Mouse (Mus musculus) embryonic facial prominence, embryonic 10.5 days (tissue): ENCODE measurements at regions not wholly inside any gene's neighbourhood (a gene's known extent, or its start where the extent isn't known, plus 50 kb on each side); places are given as distances from the start of the nearest gene placed in this dataset.
A peak's percentile ranks its signal among the peaks of the same experiment; 100 is the strongest.

Experiments used
- DNase-seq: peaks from one replicate; pipeline ENCODE4 v3.0.0-alpha.2; 2017; ENCODE audit warnings: low spot score
- H3K27ac ChIP-seq: fragments of 300-500 bp; sonication (generic); replicated peaks from 2 replicates; pipeline ENCODE4 v1.5.1; 2016; ENCODE audit warnings: mild to moderate bottlenecking
- H3K27me3 ChIP-seq: fragments of 300-500 bp; sonication (generic); replicated peaks from 2 replicates; pipeline ENCODE4 v1.6.1; 2016; ENCODE audit warnings: low read depth, mild to moderate bottlenecking; ENCODE audit not compliant: poor library complexity, severe bottlenecking
- H3K36me3 ChIP-seq: fragments of 300-500 bp; sonication (generic); replicated peaks from 2 replicates; pipeline ENCODE4 v1.6.1; 2016; ENCODE audit warnings: mild to moderate bottlenecking, moderate library complexity
- H3K4me1 ChIP-seq: fragments of 300-500 bp; sonication (generic); 2 replicates; pipeline ENCODE4 v1.6.1; 2016
- H3K4me3 ChIP-seq: fragments of 300-500 bp; sonication (generic); 2 replicates; pipeline ENCODE4 v1.5.1; 2016; ENCODE audit warnings: mild to moderate bottlenecking, moderate library complexity
- H3K9me3 ChIP-seq: fragments of 300-500 bp; sonication (generic); 2 replicates; pipeline ENCODE4 v1.6.1; 2016; ENCODE audit warnings: mild to moderate bottlenecking
- WGBS: fragments of 180-500 bp; shearing (Covaris S2); methylation state at CpG from one replicate; pipeline ENCODE4 v1.1.7; 2016; 5-methylcytosine and 5-hydroxymethylcytosine counted together

DNA sequence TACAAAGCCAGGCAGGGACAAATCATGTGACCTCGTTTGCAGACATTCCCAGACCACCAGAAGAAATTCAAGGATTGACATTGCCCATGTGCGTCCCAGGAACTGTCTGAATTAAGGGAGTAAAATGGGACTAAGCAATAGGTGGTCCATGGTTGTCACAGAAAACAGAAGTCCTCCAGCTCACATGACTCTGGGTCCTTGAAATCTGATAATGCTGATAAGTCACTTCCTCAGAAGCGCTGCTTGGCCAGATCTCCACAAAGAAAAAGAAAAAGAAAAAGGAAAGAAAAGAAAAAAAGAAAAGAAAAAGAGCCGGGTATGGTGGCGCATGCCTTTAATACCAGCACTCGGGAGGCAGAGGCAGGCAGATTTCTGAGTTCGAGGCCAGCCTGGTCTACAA is 105.3 kb upstream of the Spata13 start:
- Histone ChIP-seq H3K27ac (no peak overlapping the region), H3K4me1 (peaks cover 20% of the 10 kb centered on the region), H3K27me3 (no peaks in the 10 kb centered on the region), H3K9me3 (peaks cover 3% of the 10 kb centered on the region; the same call in 1 of the 2 replicates), H3K4me3 (no peak overlapping the region), H3K36me3 (no peaks in the 10 kb centered on the region)
- DNase-seq, result no peak
- WGBS, result 87% methylated on average over 7 of the region's 7 CpGs

DNA sequence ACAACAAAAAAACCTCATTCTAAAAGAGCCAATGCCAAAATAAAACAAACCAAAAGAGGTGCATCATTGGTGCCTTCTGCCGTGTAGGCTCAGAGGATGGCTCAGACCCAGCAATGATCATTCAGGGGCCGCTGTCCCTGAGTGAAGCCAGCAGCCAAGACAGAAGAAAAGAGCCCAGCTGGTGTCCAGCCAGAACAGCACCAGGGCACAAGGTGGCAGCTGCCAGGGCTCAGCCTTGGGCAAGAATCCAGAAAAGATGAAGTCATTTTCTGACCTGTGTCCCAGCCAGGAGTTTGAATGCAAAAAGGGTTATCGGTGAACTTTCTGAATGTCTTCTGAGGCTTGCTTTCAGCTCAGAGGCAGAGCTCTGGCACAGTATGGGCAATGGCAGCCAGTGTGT is 104.8 kb upstream of the Spata13 start:
- Histone ChIP-seq H3K27ac (no peak overlapping the region), H3K9me3 (peaks cover 3% of the 10 kb centered on the region; the same call in 1 of the 2 replicates), H3K36me3 (no peaks in the 10 kb centered on the region), H3K27me3 (no peaks in the 10 kb centered on the region), H3K4me3 (no peak overlapping the region), H3K4me1 (peaks cover 25% of the 10 kb centered on the region)
- DNase-seq, result no peak
- WGBS, result 92% methylated on average over 3 of the region's 3 CpGs

DNA sequence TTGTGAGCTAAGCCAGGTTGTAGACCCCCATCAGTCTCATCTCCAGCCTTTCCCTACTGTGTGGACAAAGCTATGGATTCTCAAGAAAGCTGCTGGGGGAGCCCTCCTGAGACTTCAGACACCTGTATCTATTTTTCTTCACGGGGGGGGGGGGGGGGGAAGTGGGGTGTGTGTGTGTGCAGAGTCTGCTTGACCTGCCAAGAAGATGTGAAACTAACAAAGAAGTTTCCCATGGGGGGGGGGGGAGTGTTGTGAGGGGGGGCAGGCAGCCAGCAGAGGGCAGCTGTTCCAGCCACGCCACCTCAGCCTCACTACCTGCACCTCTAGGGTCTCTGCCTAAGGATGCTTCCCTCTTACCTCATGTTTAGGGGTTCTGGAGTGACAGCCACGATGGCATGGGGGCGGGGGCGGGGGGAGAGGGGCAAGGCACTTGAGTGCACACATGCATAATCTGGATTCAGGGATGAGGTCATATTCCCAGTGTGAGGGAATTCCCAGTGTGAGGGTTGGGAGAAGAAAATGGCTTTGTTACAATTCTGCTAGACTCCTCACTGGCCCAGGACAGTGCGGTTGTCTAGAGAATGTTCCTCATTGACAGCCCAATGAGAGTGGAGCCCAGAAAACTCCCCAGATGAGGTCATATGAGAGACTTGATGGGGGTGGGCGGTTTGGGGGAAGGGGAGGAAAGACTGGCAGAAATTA is 104.0 kb upstream of the Spata13 start:
- peak; percentile 26 for DNase-seq
- no peak overlapping the region for H3K4me3 ChIP-seq
- no peaks in the 10 kb centered on the region for H3K27me3 ChIP-seq
- H3K9me3 ChIP-seq, result peaks cover 3% of the 10 kb centered on the region; the same call in 1 of the 2 replicates
- WGBS, result 44% methylated on average over 7 of the region's 7 CpGs
- peak overlapping the region; percentile 37; the same call in 1 of the 2 replicates for H3K27ac ChIP-seq
- H3K4me1 ChIP-seq, result peaks cover 33% of the 10 kb centered on the region
- no peaks in the 10 kb centered on the region for H3K36me3 ChIP-seq

DNA sequence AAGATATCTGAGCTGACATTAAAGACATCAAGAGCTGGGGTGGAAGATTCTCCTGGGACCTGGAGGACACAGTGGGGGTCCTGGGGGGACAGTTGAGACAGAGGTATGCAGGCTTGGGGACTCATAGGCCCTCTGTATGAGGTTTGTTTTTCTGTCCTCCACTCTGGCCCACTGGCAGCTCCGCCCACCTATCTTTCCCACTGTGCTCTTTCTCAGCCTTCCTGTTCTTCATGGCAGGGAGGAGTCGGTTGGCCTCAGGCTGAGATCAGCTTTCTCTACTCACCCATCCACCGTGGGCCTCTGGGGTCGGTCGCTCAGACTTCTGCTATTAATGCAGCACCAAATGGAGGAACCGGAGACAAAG is 103.5 kb upstream of the Spata13 start:
- DNase-seq, result no peak
- Histone ChIP-seq H3K27me3 (no peaks in the 10 kb centered on the region), H3K27ac (peak overlapping the region; percentile 37), H3K9me3 (peaks cover 3% of the 10 kb centered on the region; the same call in 1 of the 2 replicates), H3K36me3 (no peaks in the 10 kb centered on the region), H3K4me1 (peaks cover 33% of the 10 kb centered on the region), H3K4me3 (no peak overlapping the region)
- 31% methylated on average over 6 of the region's 6 CpGs for WGBS

DNA sequence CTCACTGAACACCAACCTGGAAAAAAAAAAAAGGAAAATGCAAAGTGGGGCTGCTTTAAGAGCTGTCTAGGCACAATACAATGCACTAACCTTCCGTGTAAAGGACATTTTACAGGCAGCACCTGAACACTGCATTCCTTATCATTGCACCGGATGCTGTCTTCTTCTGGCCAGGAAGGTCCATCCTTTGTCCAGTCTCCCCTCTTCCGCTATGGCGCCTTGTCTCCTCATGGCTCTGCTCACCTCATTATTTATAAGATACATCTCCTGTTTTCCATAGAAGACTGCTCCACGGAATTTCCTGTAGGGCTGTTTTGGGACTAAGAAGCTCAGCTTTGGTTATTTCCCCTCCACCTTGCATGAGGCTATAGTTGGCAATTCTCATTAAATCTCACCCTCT is 102.8 kb upstream of the Spata13 start:
- no peak overlapping the region for H3K27ac ChIP-seq
- no peaks in the 10 kb centered on the region for H3K27me3 ChIP-seq
- peaks cover 33% of the 10 kb centered on the region for H3K4me1 ChIP-seq
- H3K9me3 ChIP-seq, result peaks cover 3% of the 10 kb centered on the region; the same call in 1 of the 2 replicates
- WGBS, result 90% methylated on average over 5 of the region's 5 CpGs
- no peaks in the 10 kb centered on the region for H3K36me3 ChIP-seq
- no peak for DNase-seq
- no peak overlapping the region for H3K4me3 ChIP-seq

DNA sequence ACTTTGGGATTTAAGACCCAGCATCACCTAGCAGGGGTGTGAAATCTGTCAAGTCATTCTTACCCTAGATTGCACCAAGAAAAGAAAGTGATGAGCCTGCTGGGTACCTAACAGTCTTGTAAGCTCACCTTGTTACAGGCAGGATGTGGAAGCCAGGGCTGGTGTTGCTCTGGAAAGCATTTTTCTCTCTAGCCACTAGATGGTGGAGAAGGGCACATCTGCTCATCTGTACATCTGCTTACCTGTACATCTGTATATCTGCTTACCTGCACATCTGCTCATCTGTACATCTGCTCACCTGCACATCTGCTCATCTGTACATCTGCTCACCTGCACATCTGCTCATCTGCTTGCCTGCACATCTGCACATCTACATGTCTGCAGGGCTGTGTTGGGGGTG is 102.0 kb upstream of the Spata13 start:
- Histone ChIP-seq H3K27ac (no peak overlapping the region), H3K4me1 (peaks cover 33% of the 10 kb centered on the region), H3K36me3 (no peaks in the 10 kb centered on the region), H3K27me3 (no peaks in the 10 kb centered on the region), H3K4me3 (no peak overlapping the region), H3K9me3 (peaks cover 3% of the 10 kb centered on the region; the same call in 1 of the 2 replicates)
- no peak for DNase-seq

DNA sequence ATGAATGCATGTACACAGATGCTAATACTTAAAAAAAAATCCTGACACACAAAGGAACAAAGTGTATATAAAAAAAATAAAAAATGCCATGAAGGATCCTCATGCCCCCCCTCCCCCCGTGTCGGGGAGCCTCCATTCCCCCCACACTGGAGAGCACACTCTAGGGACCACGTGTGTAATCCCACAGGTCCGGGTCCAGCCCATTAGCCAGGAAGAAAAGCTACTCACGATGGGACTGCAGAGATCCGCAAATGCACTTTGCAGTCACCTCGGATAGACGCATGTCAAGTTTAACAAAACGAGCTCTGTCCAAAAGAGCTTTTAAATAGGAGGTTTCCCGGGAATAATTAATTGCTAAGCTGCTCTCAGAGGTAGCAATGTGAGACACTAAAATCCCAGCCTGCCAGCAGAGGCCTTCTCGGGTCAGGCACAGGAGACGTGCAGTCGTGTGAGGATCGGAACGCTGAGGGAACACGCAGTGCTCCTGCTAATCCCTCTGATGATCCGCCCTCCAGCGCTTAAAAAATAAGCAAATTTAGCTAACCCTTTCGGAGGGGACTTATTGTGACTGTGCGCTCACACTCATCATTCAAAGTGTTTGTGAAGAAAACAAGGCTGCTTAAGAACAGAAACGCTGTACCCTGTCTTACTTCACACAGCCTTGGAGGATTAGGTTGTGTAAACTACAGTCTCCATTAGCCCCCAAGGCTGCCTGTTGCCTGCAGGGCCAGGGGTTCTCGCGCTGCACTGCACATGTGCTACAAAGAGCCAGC is 100.2 kb upstream of the Spata13 start:
- DNase-seq, result peak; percentile 40
- Histone ChIP-seq H3K27ac (peak overlapping the region; percentile 45), H3K36me3 (no peaks in the 10 kb centered on the region), H3K9me3 (peaks cover 7% of the 10 kb centered on the region; the same call in 1 of the 2 replicates), H3K27me3 (no peaks in the 10 kb centered on the region), H3K4me3 (no peak overlapping the region), H3K4me1 (peaks cover 33% of the 10 kb centered on the region)
- 50% methylated on average over 23 of the region's 23 CpGs for WGBS

DNA sequence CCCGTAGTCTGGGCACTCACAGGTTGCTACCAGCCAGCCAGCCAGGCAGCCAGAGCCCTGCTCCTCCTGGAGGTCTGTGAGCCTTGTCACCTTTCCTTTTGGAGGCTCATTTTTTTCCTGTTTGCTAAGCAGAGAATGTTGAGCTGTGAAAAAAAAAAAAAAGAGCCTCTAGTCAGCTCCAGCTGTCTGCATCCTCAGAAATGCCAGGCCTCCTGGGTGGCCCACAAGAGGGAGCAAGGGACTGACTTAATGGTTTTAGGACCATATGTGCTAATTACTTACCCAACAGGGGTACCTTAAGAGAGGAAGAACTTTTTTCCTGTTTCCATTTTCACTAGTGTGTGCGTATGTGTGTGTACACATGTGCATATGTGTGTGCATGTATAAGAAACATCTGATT is 94.8 kb upstream of the Spata13 start:
- H3K27me3 ChIP-seq, result no peaks in the 10 kb centered on the region
- H3K9me3 ChIP-seq, result peaks cover 4% of the 10 kb centered on the region; the same call in 1 of the 2 replicates
- H3K4me3 ChIP-seq, result no peak overlapping the region
- H3K4me1 ChIP-seq, result peaks cover 7% of the 10 kb centered on the region
- WGBS, result 82% methylated on average over 2 of the region's 2 CpGs
- no peak overlapping the region for H3K27ac ChIP-seq
- no peaks in the 10 kb centered on the region for H3K36me3 ChIP-seq
- no peak for DNase-seq

DNA sequence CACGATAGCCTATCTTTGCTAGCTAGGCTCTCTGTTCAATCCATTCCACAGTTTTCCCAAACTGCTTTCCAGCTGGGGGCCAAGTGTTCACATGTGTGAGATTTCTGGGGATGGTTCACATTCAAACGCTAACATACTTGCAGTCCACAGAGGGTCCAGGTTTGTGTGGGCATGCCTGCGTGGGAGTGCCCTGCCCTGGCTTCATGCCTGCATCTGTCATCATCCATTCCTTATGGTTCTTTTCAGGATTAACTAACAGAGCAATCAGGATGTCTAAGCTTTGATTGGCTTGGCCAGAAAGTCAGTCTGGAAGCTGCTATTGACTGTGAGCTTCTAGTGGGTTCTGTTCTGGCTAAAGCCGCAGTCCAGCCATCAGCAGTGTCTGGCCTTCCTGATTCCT is 93.7 kb upstream of the Spata13 start:
- Histone ChIP-seq H3K9me3 (peaks cover 4% of the 10 kb centered on the region; the same call in 1 of the 2 replicates), H3K4me3 (no peak overlapping the region), H3K27ac (no peak overlapping the region), H3K27me3 (no peaks in the 10 kb centered on the region), H3K4me1 (no peaks in the 10 kb centered on the region), H3K36me3 (no peaks in the 10 kb centered on the region)
- WGBS, result 92% methylated on average over 4 of the region's 4 CpGs
- no peak for DNase-seq

DNA sequence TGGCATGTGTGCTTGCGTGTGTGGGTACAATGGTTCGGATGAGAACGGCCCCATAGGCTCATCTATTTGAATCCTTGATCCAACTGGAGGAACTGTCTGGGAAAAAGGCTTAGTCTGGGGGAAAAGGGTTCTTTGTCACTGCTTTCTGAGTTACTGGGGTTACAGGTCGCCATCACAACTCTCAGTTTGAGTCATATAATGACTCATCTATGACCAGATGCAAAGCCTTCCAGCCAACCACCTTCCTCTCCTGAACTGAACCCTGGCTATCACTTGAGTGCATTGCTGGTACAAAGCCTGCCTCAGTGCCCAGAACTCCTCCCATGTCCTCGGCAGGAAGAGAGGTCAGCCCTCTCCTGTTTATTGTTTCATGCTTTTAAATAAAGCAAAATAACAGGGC is 92.2 kb upstream of the Spata13 start:
- no peak for DNase-seq
- 83% methylated on average over 5 of the region's 5 CpGs for WGBS
- Histone ChIP-seq H3K27ac (no peak overlapping the region), H3K4me3 (no peak overlapping the region), H3K36me3 (no peaks in the 10 kb centered on the region), H3K4me1 (no peaks in the 10 kb centered on the region), H3K27me3 (no peaks in the 10 kb centered on the region), H3K9me3 (peaks cover 4% of the 10 kb centered on the region; the same call in 1 of the 2 replicates)

DNA sequence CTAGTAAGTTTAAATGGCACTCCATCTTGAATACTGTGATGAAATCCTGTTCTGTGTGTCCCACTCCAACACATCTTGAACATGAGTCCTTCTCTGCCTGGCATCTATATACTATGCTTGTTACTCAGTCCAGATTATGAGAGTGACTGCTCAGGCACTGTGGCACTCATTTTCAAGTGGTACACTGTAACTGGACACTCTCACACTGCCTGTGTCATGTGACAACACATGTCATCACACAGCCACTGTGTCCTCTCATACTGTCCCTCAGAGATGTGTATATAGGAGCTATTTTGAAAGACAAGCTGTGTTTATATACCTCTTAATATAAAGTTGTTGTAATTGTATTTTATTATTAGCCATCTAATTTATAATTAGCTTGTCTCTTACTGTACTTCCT is 89.0 kb upstream of the Spata13 start:
- H3K4me1 ChIP-seq, result no peaks in the 10 kb centered on the region
- no peaks in the 10 kb centered on the region for H3K27me3 ChIP-seq
- H3K9me3 ChIP-seq, result no peaks in the 10 kb centered on the region
- H3K36me3 ChIP-seq, result no peaks in the 10 kb centered on the region
- no peak overlapping the region for H3K27ac ChIP-seq
- DNase-seq, result no peak
- no peak overlapping the region for H3K4me3 ChIP-seq

DNA sequence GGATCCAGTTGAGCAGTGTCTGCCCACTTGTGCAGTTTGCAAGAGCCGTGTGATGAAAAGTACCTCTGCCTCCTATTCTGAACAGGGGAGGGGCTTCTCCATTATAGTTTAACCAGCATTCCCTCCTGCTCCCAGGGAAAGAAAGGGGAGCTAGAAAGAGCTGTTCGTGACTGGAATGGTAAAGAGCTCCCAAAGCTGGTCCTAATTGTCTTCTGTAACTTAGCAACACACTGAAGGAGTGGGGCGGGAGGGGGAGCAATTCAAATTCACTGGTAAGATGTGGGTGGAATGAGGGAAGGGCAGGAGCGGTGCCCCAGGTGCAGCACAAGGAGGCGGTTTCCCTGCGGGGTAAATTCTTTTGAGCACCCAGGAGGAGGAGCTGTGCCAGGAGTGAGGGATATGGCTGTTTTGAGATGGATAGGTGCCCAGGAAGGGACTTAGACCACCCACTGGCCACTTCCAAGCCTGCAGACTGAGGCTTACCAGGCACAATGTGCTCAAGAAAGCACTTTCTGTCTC is 79.5 kb upstream of the Spata13 start:
- Histone ChIP-seq H3K36me3 (no peaks in the 10 kb centered on the region), H3K4me3 (peak overlapping the region; percentile 28), H3K4me1 (peaks cover 41% of the 10 kb centered on the region), H3K27ac (peak overlapping the region; percentile 83), H3K27me3 (no peaks in the 10 kb centered on the region), H3K9me3 (no peaks in the 10 kb centered on the region)
- DNase-seq, result peak; percentile 63
- WGBS, result 12% methylated on average over 6 of the region's 6 CpGs

DNA sequence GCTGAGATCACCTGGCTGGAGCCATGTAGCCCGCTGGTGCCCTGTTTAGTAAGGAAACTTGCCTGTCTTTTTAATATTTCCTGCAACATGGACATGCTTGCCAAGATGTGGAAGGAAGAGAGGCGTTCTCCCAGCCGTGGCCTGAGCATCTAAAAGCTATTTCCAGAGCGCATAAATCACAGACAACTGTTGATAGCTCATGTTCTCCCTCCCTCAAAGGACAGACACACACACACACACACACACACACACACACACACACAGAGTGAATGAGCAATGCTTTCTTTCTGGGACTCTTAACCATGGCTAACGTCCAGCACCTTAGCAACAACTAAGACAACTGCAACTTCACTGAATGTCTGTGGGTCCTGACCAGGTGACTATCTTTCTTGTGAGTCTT is 77.3 kb upstream of the Spata13 start:
- 91% methylated on average over 5 of the region's 5 CpGs for WGBS
- peaks cover 42% of the 10 kb centered on the region for H3K4me1 ChIP-seq
- H3K4me3 ChIP-seq, result no peak overlapping the region
- no peaks in the 10 kb centered on the region for H3K36me3 ChIP-seq
- H3K27me3 ChIP-seq, result no peaks in the 10 kb centered on the region
- 0 out of 2 replicates have a peak overlapping the region, but pooled peaks have one; percentile 52 for H3K27ac ChIP-seq
- DNase-seq, result no peak
- H3K9me3 ChIP-seq, result no peaks in the 10 kb centered on the region
